ENCODE assay signal across 25 mouse cellular contexts in the genomic region with DNA sequence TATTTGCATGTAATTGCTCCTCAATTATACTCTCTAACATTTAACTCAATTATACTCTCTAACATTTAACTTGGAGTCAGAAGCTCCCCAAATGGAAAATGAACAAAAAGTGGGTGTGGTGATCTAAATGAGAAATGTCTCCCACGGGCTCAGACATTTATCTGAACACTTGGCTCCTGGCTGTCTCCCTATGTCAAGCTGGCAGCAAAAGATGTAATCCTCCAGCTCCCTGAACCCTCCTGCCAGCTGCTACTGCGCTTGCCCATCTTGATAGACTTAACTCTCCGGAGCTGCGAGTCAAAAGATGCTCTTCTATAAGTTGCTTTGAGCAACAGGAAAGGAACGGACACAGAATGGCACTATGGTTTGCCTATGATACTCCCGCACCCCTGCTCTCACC. TPM values are rescaled to one million over a fixed set of nuclear protein-coding genes. Genes with fewer than 3 reads are reported as not detected.
A peak's percentile ranks its signal among the peaks of the same experiment; 100 is the strongest.
DNase-seq lines count a peak whose midpoint lies in the region; ATAC-seq and TF ChIP-seq lines count a peak whose summit lies in the region.
"Had no signal": no experiment of that assay in that cellular context is flagged by ENCODE, and none has a peak within 500 bp of the region (broad histone marks: within the 10 kb centered on the region; RNA-seq: fewer than 3 reads in every experiment).

No protein-coding gene starts in this region.

- H3K4me3 ChIP-seq in midbrain, postnatal 0 days (ENCODE audit: low read depth, low read length) = no peak overlapping the region
- H3K4me3 ChIP-seq in midbrain, embryonic 16.5 days (ENCODE audit: low read depth, low read length) = no peak overlapping the region
- H3K4me3 ChIP-seq: embryonic facial prominence, embryonic 15.5 days; erythroblast, embryonic 14.5 days; forebrain, embryonic 10.5 days; forebrain, embryonic 15.5 days; heart, embryonic 10.5 days; hindbrain, embryonic 12.5 days had no signal

- H3K9ac ChIP-seq in midbrain, postnatal 0 days (replicated peaks; ENCODE audit: low read length, poor library complexity, severe bottlenecking) = no peak overlapping the region
- no peak overlapping the region for H3K9ac ChIP-seq in midbrain, embryonic 16.5 days (ENCODE audit: low read depth, low read length)
- H3K9ac ChIP-seq: embryonic facial prominence, embryonic 15.5 days; forebrain, embryonic 15.5 days; hindbrain, embryonic 12.5 days had no signal

- H3K36me3 ChIP-seq in midbrain, postnatal 0 days (ENCODE audit: insufficient read depth, low read length) = no peaks in the 10 kb centered on the region
- no peaks in the 10 kb centered on the region for H3K36me3 ChIP-seq in midbrain, embryonic 16.5 days (ENCODE audit: control insufficient read depth, insufficient read depth, low read length)
- H3K36me3 ChIP-seq: embryonic facial prominence, embryonic 15.5 days; forebrain, embryonic 10.5 days; forebrain, embryonic 15.5 days; heart, embryonic 10.5 days; hindbrain, embryonic 12.5 days had no signal

- WGBS in midbrain, postnatal 0 days = 84% methylated on average over 6 of the region's 6 CpGs
- 88% methylated on average over 6 of the region's 6 CpGs for WGBS in midbrain, embryonic 16.5 days

- H3K9me3 ChIP-seq in midbrain, postnatal 0 days (ENCODE audit: low read length) = no peaks in the 10 kb centered on the region
- H3K9me3 ChIP-seq in midbrain, embryonic 16.5 days (replicated peaks; ENCODE audit: control insufficient read depth, low read length, poor library complexity, severe bottlenecking) = no peaks in the 10 kb centered on the region
- H3K9me3 ChIP-seq: forebrain, embryonic 15.5 days had no signal

- H3K27me3 ChIP-seq in midbrain, postnatal 0 days (ENCODE audit: insufficient read depth, low read length) = no peaks in the 10 kb centered on the region
- H3K27me3 ChIP-seq in midbrain, embryonic 16.5 days (ENCODE audit: control insufficient read depth, insufficient read depth, low read depth, low read length) = no peaks in the 10 kb centered on the region
- H3K27me3 ChIP-seq: embryonic facial prominence, embryonic 15.5 days; forebrain, embryonic 15.5 days; hindbrain, embryonic 12.5 days had no signal

- no peak for DNase-seq in frontal cortex, postnatal 25 days (ENCODE audit: low spot score in 2 of 2)
- DNase-seq in layer of hippocampus, adult 18-20 months (ENCODE audit: low spot score in 2 of 2) = peak; percentile 15 to 62
- no peak for DNase-seq in layer of hippocampus, adult 9-10 months (ENCODE audit: low spot score)
- DNase-seq in midbrain, postnatal 0 days (ENCODE audit: low spot score) = peak; percentile 24
- DNase-seq in telencephalon, adult 2 months (ENCODE audit: low read depth, low spot score) = peak; percentile 31
- no peak for DNase-seq in liver
- DNase-seq: adrenal gland, adult 8-10 months; adrenal gland, postnatal 36 days; cerebellum, adult 11-12 months; cerebellum, adult 9-11 months; embryo, embryonic 11 days; gastrocnemius, postnatal 10 days; heart, adult 18-20 months; heart, postnatal 4 days had no signal

- no peak for TF ChIP-seq CTCF in midbrain, postnatal 0 days (IDR thresholded peaks at IDR 0.05)

- no peaks in the 10 kb centered on the region for H3K4me1 ChIP-seq in midbrain, postnatal 0 days (ENCODE audit: insufficient read depth, low read length)
- no peaks in the 10 kb centered on the region for H3K4me1 ChIP-seq in midbrain, embryonic 16.5 days (ENCODE audit: control insufficient read depth, insufficient read depth, low read length)
- H3K4me1 ChIP-seq: embryonic facial prominence, embryonic 15.5 days; forebrain, embryonic 10.5 days; forebrain, embryonic 15.5 days; heart, embryonic 10.5 days; hindbrain, embryonic 12.5 days had no signal

- no peak overlapping the region for H3K4me2 ChIP-seq in midbrain, postnatal 0 days (ENCODE audit: low read depth, low read length, poor library complexity, severe bottlenecking)
- H3K4me2 ChIP-seq in midbrain, embryonic 16.5 days (ENCODE audit: low read length) = no peak overlapping the region
- H3K4me2 ChIP-seq: embryonic facial prominence, embryonic 15.5 days; forebrain, embryonic 15.5 days; hindbrain, embryonic 12.5 days had no signal

- no peak overlapping the region for H3K27ac ChIP-seq in midbrain, postnatal 0 days (ENCODE audit: low read depth, low read length)
- no peak overlapping the region for H3K27ac ChIP-seq in midbrain, embryonic 16.5 days (ENCODE audit: low read length)
- H3K27ac ChIP-seq: embryonic facial prominence, embryonic 15.5 days; forebrain, embryonic 10.5 days; forebrain, embryonic 15.5 days; heart, embryonic 10.5 days; hindbrain, embryonic 12.5 days had no signal

- 0 out of 2 replicates have a peak, but pooled peaks have one; percentile 38 for ATAC-seq in frontal cortex, adult (ENCODE audit: low TSS enrichment)
- no peak for ATAC-seq in midbrain, postnatal 0 days (ENCODE audit: low FRiP score)
- no peak for ATAC-seq in midbrain, embryonic 16.5 days
- ATAC-seq: forebrain, embryonic 15.5 days had no signal

RNA-seq across cellular contexts. Expression of gene Pank3, which starts 24.7 kb away (rescaled TPM):
- total RNA-seq in layer of hippocampus, adult 18-20 months (2021) = 10 to 100 TPM; 37.2 to 37.9 TPM
- 78.5 and 94.7 TPM in 2 replicates for total RNA-seq in midbrain, postnatal 0 days (2014; rRNA removed)
- polyA plus RNA-seq in midbrain, postnatal 0 days (2015; fragmentation: Nextera tagmentation; extraction: Ambion mirVana) = 11.3 and 11.7 TPM in 2 replicates
- polyA plus RNA-seq in midbrain, embryonic 16.5 days (2015; fragmentation: Nextera tagmentation; extraction: Ambion mirVana) = 20.5 and 22.4 TPM in 2 replicates

RNA-seq across cellular contexts. Expression of gene Fbll1, which starts 54.1 kb away (rescaled TPM):
- 10 to 100 TPM; 44.5 to 46.2 TPM for total RNA-seq in layer of hippocampus, adult 18-20 months (2021)
- total RNA-seq in midbrain, postnatal 0 days (2014; rRNA removed) = 57.1 and 75.5 TPM in 2 replicates
- 31.0 and 34.6 TPM in 2 replicates for polyA plus RNA-seq in midbrain, postnatal 0 days (2015; fragmentation: Nextera tagmentation; extraction: Ambion mirVana)
- 18.9 and 20.5 TPM in 2 replicates for polyA plus RNA-seq in midbrain, embryonic 16.5 days (2015; fragmentation: Nextera tagmentation; extraction: Ambion mirVana)
- total RNA-seq: common myeloid progenitor, adult 5-6 weeks; gastrocnemius, postnatal 4 days; heart, adult 18-20 months; heart, postnatal 10 days; heart, postnatal 4 days had no signal
- polyA plus RNA-seq: erythroblast, embryonic 14.5 days; heart, embryonic 10.5 days had no signal

Comparison
In these comparisons a context has a peak if more than half of its experiments do, and no peak if none do; other contexts are left out.
1. DNase-seq: peak in layer of hippocampus, adult 18-20 months (2 of 2), midbrain, postnatal 0 days (single experiment) and telencephalon, adult 2 months (single experiment); none in frontal cortex, postnatal 25 days (0 of 2), layer of hippocampus, adult 9-10 months (single experiment) and liver (single experiment).